Mouse (Mus musculus) urinary bladder, postnatal 14 days (tissue): ENCODE measurements around the gene S100a1.

Experiments
- DNase-seq: peaks from one replicate; pipeline ENCODE4 v3.0.0; 2021; ENCODE audit warnings: low spot score

The S100a1 gene

DNA sequence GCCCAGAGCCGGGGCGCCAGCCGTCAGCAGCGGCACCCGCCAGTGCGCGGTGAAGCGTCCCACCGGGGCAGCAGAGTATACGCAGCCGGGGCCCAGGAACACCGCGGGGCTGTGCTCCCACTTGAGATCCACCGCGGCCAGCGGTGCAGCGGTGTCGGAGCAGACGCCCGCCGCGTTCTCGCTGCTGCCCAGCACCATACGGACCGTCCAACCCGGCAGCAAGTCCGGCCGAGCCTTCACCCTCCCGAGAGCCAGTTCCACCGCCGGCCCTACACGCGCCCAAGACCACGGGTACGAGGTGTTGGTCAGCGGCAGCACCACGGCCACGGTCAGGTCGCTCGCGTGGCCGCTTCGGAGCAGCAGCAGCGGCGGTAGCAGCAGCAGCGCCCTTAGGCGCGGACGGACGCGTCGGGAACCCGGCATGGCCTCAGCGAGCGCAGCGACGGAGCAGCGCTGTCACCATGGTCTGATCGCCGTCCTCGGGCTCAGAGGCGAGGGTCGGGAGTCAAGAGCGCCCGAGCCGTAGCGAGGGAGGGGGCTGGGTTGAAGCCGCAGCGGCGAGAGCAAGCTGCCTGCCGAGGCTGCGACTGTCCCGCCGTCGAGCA, 49.0 kb downstream of the S100a1 start:
- peak; percentile 16 for DNase-seq

- peak; percentile 41 for DNase-seq
These were observed 49.6 kb downstream of the S100a1 start for GRCm38 (mm10) chr3:90464552-90465080.

DNA sequence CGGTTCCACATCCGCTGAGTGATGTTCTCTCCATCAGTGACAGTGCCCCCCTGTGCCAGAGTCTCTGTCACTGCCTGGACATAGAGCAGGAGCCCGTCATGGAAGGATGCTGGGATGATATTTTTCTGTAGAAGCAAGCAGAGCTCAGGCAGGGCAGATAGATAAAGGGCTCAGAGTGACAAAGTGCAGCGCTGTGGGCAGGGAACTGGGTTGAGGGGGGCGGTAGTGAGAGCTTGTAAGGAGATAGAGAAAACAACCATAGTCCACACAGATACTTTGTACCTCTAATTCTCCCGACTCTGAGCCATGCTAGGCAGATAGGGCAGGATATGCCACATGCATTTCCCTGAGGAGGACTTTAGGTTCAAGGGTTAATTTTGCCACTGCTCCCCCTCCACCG, 51.6 kb downstream of the S100a1 start:
- no peak for DNase-seq

DNA sequence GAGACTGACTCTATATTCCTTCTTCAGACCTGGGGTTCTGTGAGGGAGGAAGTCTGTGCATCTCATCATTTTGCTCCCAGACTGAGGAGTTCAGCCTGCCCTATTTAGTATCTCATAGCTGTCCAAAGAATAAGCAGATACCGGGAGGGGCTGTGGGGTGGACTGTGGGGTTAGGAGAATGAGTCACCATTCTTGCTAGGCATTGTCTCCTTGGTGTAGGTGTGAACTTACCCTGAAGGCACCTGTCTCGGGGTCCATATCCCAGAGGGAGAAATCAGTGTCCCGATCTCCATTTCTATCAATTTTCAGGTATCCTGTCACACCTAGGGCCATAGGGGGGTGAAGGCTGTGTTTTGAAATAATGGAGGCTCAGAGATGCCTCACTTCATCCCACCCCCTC, 52.3 kb downstream of the S100a1 start:
- DNase-seq = no peak
